Mouse (Mus musculus) CD8-positive naive resting alpha-beta T cell, adult 2 months (primary cell): Measurements from ENCODE around the gene Hist2h4.
"Not testable (repeated sequence)": the region's sequence is repeated elsewhere in the genome, so short reads cannot be mapped to it uniquely, and the experiment has no call there.

Source experiments
- DNase-seq, 2 experiments: peaks; one replicate each; pipeline ENCODE4 v3.0.0; 2022; ENCODE audit warnings: low read depth in 2 of 2, low spot score in 2 of 2

Gene Hist2h4

DNA sequence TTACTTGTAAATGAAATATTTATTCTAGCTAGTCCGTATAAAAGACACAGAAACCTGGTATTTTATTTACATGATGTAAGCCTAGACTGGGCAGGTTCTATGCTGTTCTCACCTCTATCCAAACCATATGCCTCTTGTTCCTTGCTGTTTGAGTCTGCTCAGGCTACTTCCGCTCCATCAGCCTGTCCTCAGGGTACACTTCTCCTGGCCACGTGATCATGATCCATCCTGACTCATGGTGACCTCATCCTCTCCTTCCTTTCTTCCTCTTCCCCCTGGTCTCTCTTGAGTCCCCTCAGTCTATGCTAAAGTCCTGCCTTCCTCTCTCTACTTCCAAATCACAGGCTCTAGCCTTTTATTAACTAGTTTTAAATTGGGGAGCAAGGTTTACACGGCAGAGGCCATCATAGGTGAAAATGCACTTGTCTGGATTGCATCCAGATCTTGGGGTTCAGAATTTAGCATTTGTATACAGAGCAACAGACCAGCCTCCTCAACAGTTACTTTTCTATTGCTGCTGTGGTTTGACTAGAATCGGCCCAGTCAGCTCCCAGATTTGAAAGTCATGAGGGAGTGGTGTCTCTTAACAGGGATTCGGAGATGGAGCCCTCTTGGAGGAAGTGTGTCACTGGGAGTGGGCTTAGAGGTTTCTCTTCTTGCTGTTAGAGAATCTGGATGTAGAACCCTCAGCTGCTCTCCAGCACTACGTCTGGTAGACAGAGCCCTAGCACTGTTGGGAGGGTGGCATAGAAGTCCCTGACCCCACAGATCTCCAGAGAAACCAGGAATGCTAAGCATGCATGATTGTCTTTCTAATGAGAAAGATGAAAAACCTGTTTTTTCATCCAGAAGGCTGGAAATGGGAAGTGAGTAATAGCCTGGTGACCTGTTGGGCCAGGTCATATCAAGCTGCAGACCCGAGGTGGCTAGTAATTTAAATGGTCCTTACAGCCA lies 36.1 kb downstream of the Hist2h4 start:
- DNase-seq, result no peak

DNA sequence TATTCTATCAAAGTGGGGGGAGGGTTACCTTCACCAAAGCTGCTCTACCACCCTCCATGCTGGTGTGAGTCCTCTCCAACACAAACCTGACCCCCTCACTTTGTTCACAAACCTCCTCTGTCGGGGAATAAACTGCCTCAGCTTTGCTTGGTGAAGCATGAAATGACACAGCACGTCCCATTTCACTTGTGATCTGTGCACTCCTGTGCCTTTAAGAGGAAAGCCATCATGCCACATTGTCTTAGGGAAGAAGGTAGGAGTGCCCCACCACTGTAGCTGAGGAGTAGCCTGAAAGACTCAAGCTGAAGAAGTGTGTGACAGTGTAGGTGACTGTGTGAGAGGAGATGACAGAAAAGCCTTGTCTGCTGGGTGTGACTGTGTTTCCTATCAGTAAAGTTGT lies 37.7 kb downstream of the Hist2h4 start:
- DNase-seq, result no peak

DNA sequence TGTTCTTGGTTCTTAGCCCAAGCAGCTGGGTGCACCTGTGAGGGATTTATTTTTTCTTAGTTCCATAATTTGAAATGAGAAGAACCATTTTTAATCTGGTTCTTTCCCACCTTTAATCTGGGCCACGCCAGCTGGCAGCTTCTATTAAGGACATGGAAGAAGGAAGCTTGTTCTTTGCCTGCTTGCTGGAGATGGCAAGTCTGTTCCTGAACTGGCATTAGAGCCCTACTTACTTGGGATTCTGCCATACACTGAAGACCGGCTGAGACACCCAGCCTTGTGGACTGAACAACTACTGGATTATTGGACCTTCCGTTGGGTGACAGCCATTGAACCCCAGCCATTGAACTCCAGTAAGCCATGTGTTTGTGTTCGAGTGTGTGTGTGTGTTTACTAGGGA lies 40.3 kb downstream of the Hist2h4 start:
- DNase-seq, result no peak

DNA sequence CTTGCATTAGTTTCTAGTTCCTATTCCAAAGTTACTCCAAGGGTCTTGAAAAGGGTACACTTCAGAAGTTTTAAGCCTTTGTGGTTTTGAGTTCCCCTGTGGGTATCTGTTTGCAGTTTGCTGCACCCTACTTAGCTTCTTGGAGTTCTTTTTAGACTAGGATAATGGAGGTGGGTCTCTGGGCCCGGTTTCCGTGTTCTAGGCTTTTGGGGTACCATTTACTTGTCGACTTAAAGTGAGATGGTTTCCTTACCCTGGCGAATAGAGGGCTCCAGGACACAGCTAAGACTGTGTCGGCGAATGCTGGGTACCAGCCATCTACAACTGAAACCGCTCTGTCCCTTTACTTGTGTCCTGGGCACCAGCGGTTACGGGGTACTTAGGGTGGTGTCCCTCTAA lies 41.5 kb downstream of the Hist2h4 start:
- DNase-seq, result peak in 1 of 2 experiments; percentile 22

DNA sequence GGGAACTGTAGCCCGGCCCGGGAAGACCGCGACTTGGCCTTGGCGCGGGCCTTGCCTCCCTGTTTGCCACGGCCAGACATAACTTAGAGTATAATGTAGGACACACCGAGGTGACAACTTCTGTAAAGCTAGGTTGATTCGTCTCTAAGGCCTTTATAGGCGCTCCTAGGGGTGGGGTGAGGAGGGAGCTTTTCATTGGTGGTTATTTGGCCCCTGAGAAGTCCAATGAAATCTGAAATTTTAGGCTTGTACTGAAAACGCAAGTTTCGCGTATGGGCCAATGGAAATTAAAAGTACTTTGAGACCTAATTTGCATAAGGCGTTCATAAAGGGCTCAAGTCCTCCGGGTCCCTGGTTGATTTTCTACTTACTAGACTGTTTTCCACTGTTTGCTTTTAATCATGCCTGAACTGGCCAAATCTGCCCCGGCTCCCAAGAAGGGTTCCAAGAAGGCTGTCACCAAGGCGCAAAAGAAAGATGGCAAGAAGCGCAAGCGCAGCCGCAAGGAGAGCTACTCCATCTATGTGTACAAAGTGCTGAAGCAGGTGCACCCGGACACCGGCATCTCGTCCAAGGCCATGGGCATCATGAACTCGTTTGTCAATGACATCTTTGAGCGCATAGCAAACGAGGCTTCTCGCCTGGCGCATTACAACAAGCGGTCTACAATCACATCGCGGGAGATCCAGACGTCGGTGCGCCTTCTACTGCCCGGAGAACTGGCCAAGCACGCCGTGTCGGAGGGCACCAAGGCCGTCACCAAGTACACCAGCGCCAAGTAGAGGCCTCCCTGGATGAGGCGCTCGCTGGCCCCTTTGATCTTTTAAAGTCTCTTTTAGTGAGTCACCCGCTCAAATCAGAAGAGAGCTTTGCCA lies 42.1 kb downstream of the Hist2h4 start, which contains the start of the genes Hist2h2ac and Hist2h2be:
TSS of gene Hist2h2ac (minus strand) at position 116 of the 875 bp plus-strand sequence.
TSS of gene Hist2h2be (plus strand) at position 355 of the 875 bp plus-strand sequence.
- DNase-seq, result peak; percentile 71 to 78

DNA sequence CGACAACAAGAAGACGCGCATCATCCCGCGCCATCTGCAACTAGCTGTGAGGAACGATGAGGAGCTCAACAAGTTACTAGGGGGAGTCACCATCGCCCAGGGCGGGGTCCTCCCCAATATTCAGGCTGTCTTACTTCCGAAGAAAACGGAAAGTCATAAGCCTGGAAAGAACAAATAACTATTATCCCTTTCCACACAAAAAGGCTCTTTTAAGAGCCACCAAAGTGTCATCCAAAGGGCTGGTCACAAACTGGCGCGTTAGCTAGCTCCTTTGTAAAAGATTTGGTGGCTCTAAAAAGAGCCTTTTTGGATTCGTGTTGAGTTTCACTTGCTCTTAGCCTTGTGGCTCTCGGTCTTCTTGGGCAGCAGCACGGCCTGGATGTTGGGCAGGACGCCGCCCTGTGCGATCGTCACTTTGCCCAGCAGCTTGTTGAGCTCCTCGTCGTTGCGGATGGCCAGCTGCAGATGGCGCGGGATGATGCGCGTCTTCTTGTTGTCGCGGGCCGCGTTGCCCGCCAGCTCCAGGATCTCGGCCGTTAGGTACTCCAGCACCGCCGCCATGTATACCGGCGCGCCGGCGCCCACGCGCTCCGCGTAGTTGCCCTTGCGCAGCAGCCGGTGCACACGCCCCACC lies 42.9 kb downstream of the Hist2h4 start:
- not testable (repeated sequence) for DNase-seq

DNA sequence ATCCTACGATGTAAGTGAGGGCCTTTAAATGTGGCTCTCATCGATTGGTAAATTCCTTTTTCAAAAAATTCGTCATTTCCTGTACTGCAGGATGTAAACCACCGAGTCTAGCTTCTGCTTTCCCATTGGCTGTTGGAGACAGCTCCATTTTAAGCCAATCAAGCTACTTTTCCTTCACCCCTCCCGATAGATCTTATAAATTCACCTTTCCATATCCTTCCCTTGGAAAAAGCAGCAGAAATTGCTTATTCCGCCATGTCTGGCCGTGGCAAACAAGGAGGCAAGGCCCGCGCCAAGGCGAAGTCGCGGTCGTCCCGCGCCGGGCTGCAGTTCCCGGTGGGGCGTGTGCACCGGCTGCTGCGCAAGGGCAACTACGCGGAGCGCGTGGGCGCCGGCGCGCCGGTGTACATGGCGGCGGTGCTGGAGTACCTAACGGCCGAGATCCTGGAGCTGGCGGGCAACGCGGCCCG lies 43.4 kb downstream of the Hist2h4 start, which contains the start of the genes Bola1 and Hist2h2ab:
TSS of gene Bola1 (minus strand) at position 49 of the 470 bp plus-strand sequence.
TSS of gene Hist2h2ab (plus strand) at position 205 of the 470 bp plus-strand sequence.
- peak; percentile 62 to 67 for DNase-seq

DNA sequence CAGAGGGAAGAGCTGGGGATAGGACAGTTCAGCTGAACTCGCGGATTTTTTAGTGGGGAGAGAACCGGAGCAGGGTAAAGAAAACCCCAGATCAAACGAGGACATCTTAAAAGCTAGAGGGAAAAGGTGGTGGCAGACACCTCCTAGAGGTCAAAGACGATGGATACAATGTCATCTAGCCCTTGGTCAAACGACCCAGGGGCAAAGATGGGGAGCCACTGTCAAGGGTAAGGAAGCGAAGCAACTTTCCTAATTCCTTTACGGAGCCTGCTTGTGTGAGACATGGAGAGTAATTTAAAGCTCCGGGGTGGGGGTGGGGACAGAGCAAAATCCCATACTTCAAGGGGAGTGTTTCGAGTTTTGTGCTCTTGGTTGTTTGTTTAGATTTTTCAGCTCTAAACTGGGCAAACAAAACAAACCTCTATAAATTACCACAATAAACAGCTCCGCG lies 43.9 kb downstream of the Hist2h4 start:
- peak; percentile 36 to 54 for DNase-seq
